Mouse (Mus musculus): Measurements from ENCODE around the gene LTO1. TPM values are rescaled to one million over a fixed set of nuclear protein-coding genes. Genes with fewer than 3 reads are reported as not detected.

The LTO1 gene
- polyA plus RNA-seq, 2 experiments = 6.7 to 11.7 TPM

GRCm38 (mm10) chr7:144908705-144909104 is 6.2 kb upstream of the LTO1 start:
- no peaks in the 10 kb centered on the region for H3K27me3 ChIP-seq (ENCODE audit: control insufficient read depth, insufficient read depth, low read length)
- no peaks in the 10 kb centered on the region for H3K36me3 ChIP-seq (replicated peaks; ENCODE audit: control insufficient read depth, insufficient read depth, low read depth)
- ATAC-seq (ENCODE audit: insufficient read depth) (no peak), DNase-seq (ENCODE audit: low read depth in 3 of 3, low spot score in 3 of 3) (no peak)
- no peak overlapping the region for H3K4me3 ChIP-seq (ENCODE audit: insufficient read depth in 1 of 2, low read depth in 2 of 2, low read length in 2 of 2)
- 40% methylated on average over 7 of the region's 7 CpGs for WGBS (ENCODE audit: insufficient replicate concordance)
- no peaks in the 10 kb centered on the region; a peak in 1 of 4 replicates for H3K4me1 ChIP-seq (replicated peaks; ENCODE audit: control insufficient read depth in 2 of 2, insufficient read depth in 2 of 2, low read length in 1 of 2)
- H3K4me2 ChIP-seq (ENCODE audit: low read depth) = no peak overlapping the region
- no peak overlapping the region for H3K27ac ChIP-seq
- no peak overlapping the region for H3K9ac ChIP-seq (replicated peaks)
- no peaks in the 10 kb centered on the region for H3K9me3 ChIP-seq (ENCODE audit: control insufficient read depth, low read length)
- TF ChIP-seq EP300 (IDR thresholded peaks at IDR 0.05; ENCODE audit: low read depth) (no peak), CTCF (IDR thresholded peaks at IDR 0.05; ENCODE audit: low read depth) (no peak)

GRCm38 (mm10) chr7:144911121-144911520 is 3.8 kb upstream of the LTO1 start:
- Histone ChIP-seq H3K9me3 (ENCODE audit: control insufficient read depth, low read length) (no peaks in the 10 kb centered on the region), H3K4me2 (ENCODE audit: low read depth) (no peak overlapping the region), H3K4me1 (replicated peaks; ENCODE audit: control insufficient read depth in 2 of 2, insufficient read depth in 2 of 2, low read length in 1 of 2) (peaks cover 4 to 6% of the 10 kb centered on the region in 2 experiments), H3K9ac (replicated peaks) (no peak overlapping the region), H3K36me3 (replicated peaks; ENCODE audit: control insufficient read depth, insufficient read depth, low read depth) (no peaks in the 10 kb centered on the region), H3K4me3 (ENCODE audit: insufficient read depth in 1 of 2, low read depth in 2 of 2, low read length in 2 of 2) (no peak overlapping the region), H3K27me3 (ENCODE audit: control insufficient read depth, insufficient read depth, low read length) (no peaks in the 10 kb centered on the region), H3K27ac (no peak overlapping the region)
- ATAC-seq (ENCODE audit: insufficient read depth) (no peak), DNase-seq (ENCODE audit: low read depth in 3 of 3, low spot score in 3 of 3) (no peak)
- TF ChIP-seq CTCF (IDR thresholded peaks at IDR 0.05; ENCODE audit: low read depth) (no peak), EP300 (IDR thresholded peaks at IDR 0.05; ENCODE audit: low read depth) (no peak)
- 53% methylated on average over 1 of the region's 1 CpGs for WGBS (ENCODE audit: insufficient replicate concordance)

- Histone ChIP-seq H3K4me1 (replicated peaks; ENCODE audit: control insufficient read depth in 2 of 2, insufficient read depth in 2 of 2, low read length in 1 of 2) (peaks cover 5 to 6% of the 10 kb centered on the region in 2 experiments), H3K27ac (no peak overlapping the region), H3K9ac (replicated peaks) (no peak overlapping the region), H3K36me3 (replicated peaks; ENCODE audit: control insufficient read depth, insufficient read depth, low read depth) (no peaks in the 10 kb centered on the region), H3K9me3 (ENCODE audit: control insufficient read depth, low read length) (no peaks in the 10 kb centered on the region), H3K4me3 (ENCODE audit: insufficient read depth in 1 of 2, low read depth in 2 of 2, low read length in 2 of 2) (no peak overlapping the region), H3K27me3 (ENCODE audit: control insufficient read depth, insufficient read depth, low read length) (no peaks in the 10 kb centered on the region), H3K4me2 (ENCODE audit: low read depth) (no peak overlapping the region)
- ATAC-seq (ENCODE audit: insufficient read depth) = no peak
- 80% methylated on average over 4 of the region's 4 CpGs for WGBS (ENCODE audit: insufficient replicate concordance)
- no peak for TF ChIP-seq CTCF (IDR thresholded peaks at IDR 0.05; ENCODE audit: low read depth)
- TF ChIP-seq EP300 (IDR thresholded peaks at IDR 0.05; ENCODE audit: low read depth) = no peak
- no peak for DNase-seq (ENCODE audit: low read depth in 3 of 3, low spot score in 3 of 3)
These were observed 2.0 kb upstream of the LTO1 start for GRCm38 (mm10) chr7:144912897-144913296.

- Histone ChIP-seq H3K4me3 (ENCODE audit: insufficient read depth in 1 of 2, low read depth in 2 of 2, low read length in 2 of 2) (peak overlapping the region; percentile 85 to 97), H3K27me3 (ENCODE audit: control insufficient read depth, insufficient read depth, low read length) (no peaks in the 10 kb centered on the region), H3K36me3 (replicated peaks; ENCODE audit: control insufficient read depth, insufficient read depth, low read depth) (no peaks in the 10 kb centered on the region), H3K27ac (no peak overlapping the region), H3K9me3 (ENCODE audit: control insufficient read depth, low read length) (no peaks in the 10 kb centered on the region), H3K4me1 (replicated peaks; ENCODE audit: control insufficient read depth in 2 of 2, insufficient read depth in 2 of 2, low read length in 1 of 2) (peaks cover 5 to 6% of the 10 kb centered on the region in 2 experiments), H3K4me2 (ENCODE audit: low read depth) (peak overlapping the region; percentile 92), H3K9ac (replicated peaks) (peak overlapping the region; percentile 80; the same call in 1 of the 2 replicates)
- DNase-seq (ENCODE audit: low read depth in 3 of 3, low spot score in 3 of 3) (no peak), ATAC-seq (ENCODE audit: insufficient read depth) (peak; percentile 89)
- WGBS (ENCODE audit: insufficient replicate concordance) = 8% methylated on average over 17 of the region's 17 CpGs
- no peak for TF ChIP-seq EP300 (IDR thresholded peaks at IDR 0.05; ENCODE audit: low read depth)
- peak; percentile 23; the same call in 1 of the 2 replicates for TF ChIP-seq CTCF (IDR thresholded peaks at IDR 0.05; ENCODE audit: low read depth)
These were observed 478 bp upstream of the LTO1 start for GRCm38 (mm10) chr7:144914296-144914947.

- Histone ChIP-seq H3K4me3 (ENCODE audit: insufficient read depth in 1 of 2, low read depth in 2 of 2, low read length in 2 of 2) (no peak overlapping the region), H3K9me3 (ENCODE audit: control insufficient read depth, low read length) (no peaks in the 10 kb centered on the region), H3K36me3 (replicated peaks; ENCODE audit: control insufficient read depth, insufficient read depth, low read depth) (no peaks in the 10 kb centered on the region; the same call in none of the 2 replicates), H3K4me1 (replicated peaks; ENCODE audit: control insufficient read depth in 2 of 2, insufficient read depth in 2 of 2, low read length in 1 of 2) (peaks cover 5 to 6% of the 10 kb centered on the region in 2 experiments), H3K4me2 (ENCODE audit: low read depth) (no peak overlapping the region), H3K27ac (no peak overlapping the region), H3K9ac (replicated peaks) (no peak overlapping the region), H3K27me3 (ENCODE audit: control insufficient read depth, insufficient read depth, low read length) (no peaks in the 10 kb centered on the region)
- ATAC-seq (ENCODE audit: insufficient read depth) = no peak
- WGBS (ENCODE audit: insufficient replicate concordance) = 73% methylated on average over 1 of the region's 1 CpGs
- no peak for DNase-seq (ENCODE audit: low read depth in 3 of 3, low spot score in 3 of 3)
- TF ChIP-seq EP300 (IDR thresholded peaks at IDR 0.05; ENCODE audit: low read depth) (no peak), CTCF (IDR thresholded peaks at IDR 0.05; ENCODE audit: low read depth) (peak; percentile 49; the same call in 1 of the 2 replicates)
These were observed 3.9 kb downstream of the LTO1 start for GRCm38 (mm10) chr7:144918823-144919222.
